Mouse (Mus musculus): ENCODE results near the gene Gm10570.

Gene Gm10570

GRCm38 (mm10) chr4:130273698-130274345, 34.7 kb downstream of the Gm10570 start:
- no peak for DNase-seq (ENCODE audit: low spot score in 2 of 2)

GRCm38 (mm10) chr4:130270611-130271347, 37.7 kb downstream of the Gm10570 start:
- DNase-seq (ENCODE audit: low spot score in 2 of 2): no peak

GRCm38 (mm10) chr4:130270089-130270488, 38.4 kb downstream of the Gm10570 start:
- DNase-seq (ENCODE audit: low spot score in 2 of 2): no peak

GRCm38 (mm10) chr4:130268736-130269135, 39.7 kb downstream of the Gm10570 start:
- DNase-seq (ENCODE audit: low spot score in 2 of 2): no peak

- no peak for DNase-seq (ENCODE audit: low spot score in 2 of 2)
These were observed 41.4 kb downstream of the Gm10570 start for GRCm38 (mm10) chr4:130267069-130267468.

GRCm38 (mm10) chr4:130266601-130267000, 41.9 kb downstream of the Gm10570 start:
- no peak for DNase-seq (ENCODE audit: low spot score in 2 of 2)

GRCm38 (mm10) chr4:130264698-130265349, 43.6 kb downstream of the Gm10570 start:
- DNase-seq (ENCODE audit: low spot score in 2 of 2): peak; percentile 53 to 67

GRCm38 (mm10) chr4:130264131-130264530, 44.3 kb downstream of the Gm10570 start:
- no peak for DNase-seq (ENCODE audit: low spot score in 2 of 2)

- DNase-seq (ENCODE audit: low spot score in 2 of 2): no peak
These were observed 48.1 kb downstream of the Gm10570 start for GRCm38 (mm10) chr4:130260406-130260805.
